Mouse (Mus musculus): Measurements from ENCODE around the gene Kptn. TPM values are rescaled to one million over a fixed set of nuclear protein-coding genes. Genes with fewer than 3 reads are reported as not detected.

The Kptn gene
- total and polyA plus RNA-seq, 3 experiments, result 8.8 to 24.5 (median 18.7) TPM

GRCm38 (mm10) chr7:16087587-16087986 lies 32.1 kb upstream of the Kptn start:
- Histone ChIP-seq H3K4me1 (ENCODE audit: insufficient read depth, low read depth, low read length) (no peaks in the 10 kb centered on the region), H3K4me3 (ENCODE audit: low read depth, low read length) (no peak overlapping the region), H3K27me3 (ENCODE audit: insufficient read depth, low read length) (peaks cover 26% of the 10 kb centered on the region), H3K36me3 (replicated peaks) (no peaks in the 10 kb centered on the region), H3K9me3 (replicated peaks) (no peaks in the 10 kb centered on the region)
- TF ChIP-seq GATA2 (IDR thresholded peaks at IDR 0.05; ENCODE audit: borderline replicate concordance, low read depth, low read length) (no peak), POLR2AphosphoS5 (IDR thresholded peaks at IDR 0.05; ENCODE audit: insufficient replicate concordance, low read depth, low read length) (no peak), GATA1 (IDR thresholded peaks at IDR 0.05; ENCODE audit: borderline replicate concordance, low read length) (no peak)
- DNase-seq (ENCODE audit: low spot score), result no peak
- ATAC-seq (ENCODE audit: extremely low read depth, insufficient number of reproducible peaks, low FRiP score, poor library complexity, severe bottlenecking), result no peak

- Histone ChIP-seq H3K9me3 (replicated peaks) (no peaks in the 10 kb centered on the region), H3K4me3 (ENCODE audit: low read depth, low read length) (no peak overlapping the region), H3K27me3 (ENCODE audit: insufficient read depth, low read length) (peaks cover 35% of the 10 kb centered on the region), H3K36me3 (replicated peaks) (no peaks in the 10 kb centered on the region), H3K4me1 (ENCODE audit: insufficient read depth, low read depth, low read length) (peaks cover 12% of the 10 kb centered on the region)
- TF ChIP-seq TAL1 (conservative IDR thresholded peaks at IDR 0.05; ENCODE audit: low read depth, low read length) (no peak), POLR2AphosphoS5 (IDR thresholded peaks at IDR 0.05; ENCODE audit: insufficient replicate concordance, low read depth, low read length) (no peak)
- no peak for ATAC-seq (ENCODE audit: extremely low read depth, insufficient number of reproducible peaks, low FRiP score, poor library complexity, severe bottlenecking)
- DNase-seq (ENCODE audit: low spot score), result no peak
These were observed 25.1 kb upstream of the Kptn start for GRCm38 (mm10) chr7:16094592-16094991.

GRCm38 (mm10) chr7:16098021-16099017 lies 21.4 kb upstream of the Kptn start, which contains the start of gene Napa:
Gene Napa (plus strand): TSS chr7:16098458.
- H3K4me3 ChIP-seq (ENCODE audit: low read depth, low read length), result peak within 1 kb of the TSS; percentile 87
- TF ChIP-seq CTCF (IDR thresholded peaks at IDR 0.05; ENCODE audit: low read depth, low read length) (no peak), POLR2AphosphoS5 (IDR thresholded peaks at IDR 0.05; ENCODE audit: insufficient replicate concordance, low read depth, low read length) (no peak), TAL1 (conservative IDR thresholded peaks at IDR 0.05; ENCODE audit: low read depth, low read length) (no peak), GATA2 (IDR thresholded peaks at IDR 0.05; ENCODE audit: borderline replicate concordance, low read depth, low read length) (no peak), GATA1 (IDR thresholded peaks at IDR 0.05; ENCODE audit: borderline replicate concordance, low read length) (no peak)
- H3K36me3 ChIP-seq (replicated peaks), result peaks cover 32% of the 10 kb centered on the region
- H3K9me3 ChIP-seq (replicated peaks), result no peaks in the 10 kb centered on the region
- H3K4me1 ChIP-seq (ENCODE audit: insufficient read depth, low read depth, low read length), result peaks cover 40% of the 10 kb centered on the region
- peaks cover 20% of the 10 kb centered on the region for H3K27me3 ChIP-seq (ENCODE audit: insufficient read depth, low read length)
- ATAC-seq (ENCODE audit: extremely low read depth, insufficient number of reproducible peaks, low FRiP score, poor library complexity, severe bottlenecking), result peak; percentile 95
- DNase-seq (ENCODE audit: low spot score), result peak; percentile 98

GRCm38 (mm10) chr7:16099901-16100300 lies 19.8 kb upstream of the Kptn start:
- peaks cover 11% of the 10 kb centered on the region for H3K27me3 ChIP-seq (ENCODE audit: insufficient read depth, low read length)
- no peaks in the 10 kb centered on the region for H3K9me3 ChIP-seq (replicated peaks)
- H3K36me3 ChIP-seq (replicated peaks), result peaks cover 48% of the 10 kb centered on the region
- peaks cover 55% of the 10 kb centered on the region for H3K4me1 ChIP-seq (ENCODE audit: insufficient read depth, low read depth, low read length)
- H3K4me3 ChIP-seq (ENCODE audit: low read depth, low read length), result peak overlapping the region; percentile 87; the same call in 1 of the 2 replicates
- DNase-seq (ENCODE audit: low spot score) (no peak), ATAC-seq (ENCODE audit: extremely low read depth, insufficient number of reproducible peaks, low FRiP score, poor library complexity, severe bottlenecking) (no peak)
- TF ChIP-seq TAL1 (conservative IDR thresholded peaks at IDR 0.05; ENCODE audit: low read depth, low read length) (no peak), GATA1 (IDR thresholded peaks at IDR 0.05; ENCODE audit: borderline replicate concordance, low read length) (no peak), POLR2AphosphoS5 (IDR thresholded peaks at IDR 0.05; ENCODE audit: insufficient replicate concordance, low read depth, low read length) (no peak), GATA2 (IDR thresholded peaks at IDR 0.05; ENCODE audit: borderline replicate concordance, low read depth, low read length) (no peak), CTCF (IDR thresholded peaks at IDR 0.05; ENCODE audit: low read depth, low read length) (no peak)

GRCm38 (mm10) chr7:16101081-16101480 lies 18.6 kb upstream of the Kptn start:
- Histone ChIP-seq H3K4me3 (ENCODE audit: low read depth, low read length) (no peak overlapping the region), H3K9me3 (replicated peaks) (no peaks in the 10 kb centered on the region), H3K36me3 (replicated peaks) (peaks cover 60% of the 10 kb centered on the region), H3K4me1 (ENCODE audit: insufficient read depth, low read depth, low read length) (peaks cover 59% of the 10 kb centered on the region), H3K27me3 (ENCODE audit: insufficient read depth, low read length) (no peaks in the 10 kb centered on the region)
- TF ChIP-seq GATA2 (IDR thresholded peaks at IDR 0.05; ENCODE audit: borderline replicate concordance, low read depth, low read length), result no peak
- no peak for TF ChIP-seq GATA1 (IDR thresholded peaks at IDR 0.05; ENCODE audit: borderline replicate concordance, low read length)
- no peak for TF ChIP-seq POLR2AphosphoS5 (IDR thresholded peaks at IDR 0.05; ENCODE audit: insufficient replicate concordance, low read depth, low read length)
- no peak for TF ChIP-seq TAL1 (conservative IDR thresholded peaks at IDR 0.05; ENCODE audit: low read depth, low read length)
- TF ChIP-seq CTCF (IDR thresholded peaks at IDR 0.05; ENCODE audit: low read depth, low read length), result no peak
- DNase-seq (ENCODE audit: low spot score) (no peak), ATAC-seq (ENCODE audit: extremely low read depth, insufficient number of reproducible peaks, low FRiP score, poor library complexity, severe bottlenecking) (no peak)

- ATAC-seq (ENCODE audit: extremely low read depth, insufficient number of reproducible peaks, low FRiP score, poor library complexity, severe bottlenecking) (no peak), DNase-seq (ENCODE audit: low spot score) (no peak)
- H3K9me3 ChIP-seq (replicated peaks), result no peaks in the 10 kb centered on the region
- no peak overlapping the region for H3K4me3 ChIP-seq (ENCODE audit: low read depth, low read length)
- H3K27me3 ChIP-seq (ENCODE audit: insufficient read depth, low read length), result no peaks in the 10 kb centered on the region
- peaks cover 59% of the 10 kb centered on the region for H3K4me1 ChIP-seq (ENCODE audit: insufficient read depth, low read depth, low read length)
- no peak for TF ChIP-seq POLR2AphosphoS5 (IDR thresholded peaks at IDR 0.05; ENCODE audit: insufficient replicate concordance, low read depth, low read length)
- no peak for TF ChIP-seq GATA1 (IDR thresholded peaks at IDR 0.05; ENCODE audit: borderline replicate concordance, low read length)
- no peak for TF ChIP-seq GATA2 (IDR thresholded peaks at IDR 0.05; ENCODE audit: borderline replicate concordance, low read depth, low read length)
- no peak for TF ChIP-seq CTCF (IDR thresholded peaks at IDR 0.05; ENCODE audit: low read depth, low read length)
- TF ChIP-seq TAL1 (conservative IDR thresholded peaks at IDR 0.05; ENCODE audit: low read depth, low read length), result no peak
- H3K36me3 ChIP-seq (replicated peaks), result peaks cover 68% of the 10 kb centered on the region
These were observed 17.8 kb upstream of the Kptn start for GRCm38 (mm10) chr7:16101726-16102475.
